Mouse (Mus musculus) lung, postnatal 0 days (tissue): ENCODE measurements around the gene Slc17a6. TPM values are rescaled to one million over a fixed set of nuclear protein-coding genes. Genes with fewer than 3 reads are reported as not detected.

Experiments
- ATAC-seq: fragments of 200-750 bp; cut with Nextera tagmentation; 2 replicates; pipeline ENCODE4 v1.8.0; 2017; ENCODE audit warnings: moderate library complexity
- DNase-seq: peaks from one replicate; pipeline ENCODE4 v3.0.0-alpha.2; 2016; ENCODE audit warnings: low spot score
- H3K27ac ChIP-seq: fragments of 300-500 bp; sonication (generic); 2 replicates; pipeline ENCODE4 v1.5.1; 2014; ENCODE audit warnings: antibody characterized with exemption, mild to moderate bottlenecking, low read length, mixed read lengths
- H3K27me3 ChIP-seq: fragments of 300-500 bp; sonication (generic); replicated peaks from 2 replicates; pipeline ENCODE4 v1.6.1; 2014; ENCODE audit warnings: low read length, mixed read lengths; ENCODE audit not compliant: insufficient read depth
- H3K36me3 ChIP-seq: fragments of 300-500 bp; sonication (generic); 2 replicates; pipeline ENCODE4 v1.6.1; 2014; ENCODE audit warnings: low read length, mixed read lengths; ENCODE audit not compliant: insufficient read depth
- H3K4me1 ChIP-seq: fragments of 300-500 bp; sonication (generic); 2 replicates; pipeline ENCODE4 v1.6.1; 2014; ENCODE audit warnings: antibody characterized with exemption, low read depth, low read length, mixed read lengths; ENCODE audit not compliant: insufficient read depth
- H3K4me2 ChIP-seq: fragments of 300-500 bp; sonication (generic); replicated peaks from 2 replicates; pipeline ENCODE4 v1.6.1; 2014; ENCODE audit warnings: low read depth, mild to moderate bottlenecking, low read length, moderate library complexity, mixed read lengths
- H3K4me3 ChIP-seq: fragments of 300-500 bp; sonication (generic); 2 replicates; pipeline ENCODE4 v1.5.1; 2014; ENCODE audit warnings: low read depth, low read length
- H3K9ac ChIP-seq: fragments of 300-500 bp; sonication (generic); replicated peaks from 2 replicates; pipeline ENCODE4 v1.6.1; 2014; ENCODE audit warnings: low read depth, mild to moderate bottlenecking
- H3K9me3 ChIP-seq: fragments of 300-500 bp; sonication (generic); 2 replicates; pipeline ENCODE4 v1.6.1; 2016; ENCODE audit warnings: low read length, mixed read lengths
- CTCF ChIP-seq: IDR thresholded peaks from 2 replicates; pipeline ENCODE4 v1.5.1; 2016; ENCODE audit warnings: antibody characterized with exemption, mild to moderate bottlenecking
- EP300 ChIP-seq: IDR thresholded peaks from 2 replicates; pipeline ENCODE4 v1.6.1; 2016; ENCODE audit warnings: antibody characterized with exemption, mild to moderate bottlenecking, control low read depth
- WGBS: fragments of 180-500 bp; shearing (Covaris S2); extraction: QIAGEN DNeasy Blood & Tissue Kit; methylation state at CpG from one replicate; pipeline ENCODE4 v1.1.7; 2014; 5-methylcytosine and 5-hydroxymethylcytosine counted together
- polyA plus RNA-seq: library from polyadenylated mRNA; unstranded; fragments of >200 nt; fragmentation: Nextera tagmentation; extraction: Ambion mirVana; gene quantifications from 2 replicates; pipeline ENCODE4 v1.2.1, GENCODE M21; 2015

Slc17a6 gene
- polyA plus RNA-seq, 1 experiment from 2014 or later: not detected

DNA sequence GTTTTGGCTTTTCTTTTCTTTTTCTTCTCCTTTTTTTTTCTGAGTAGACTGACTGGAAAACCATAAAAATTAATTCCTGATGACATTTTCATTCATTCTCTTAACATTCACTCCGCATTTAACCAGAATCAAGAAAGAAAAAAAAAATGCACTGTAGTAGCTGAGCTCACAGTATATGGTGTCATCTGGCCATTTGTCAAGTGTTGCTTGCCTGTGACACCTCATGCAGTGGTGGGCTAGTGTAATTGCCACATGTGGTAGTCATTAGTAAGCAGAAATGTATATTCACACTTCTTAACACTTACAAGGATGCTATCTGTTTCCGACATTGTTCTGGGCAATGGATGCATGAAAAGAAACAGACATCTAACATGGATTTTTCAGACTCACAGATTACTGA lies 94.0 kb downstream of the Slc17a6 start:
- WGBS: 72% methylated on average over 2 of the region's 2 CpGs
- no peaks in the 10 kb centered on the region for H3K36me3 ChIP-seq

More for the DNA sequence above, 94.0 kb downstream of the Slc17a6 start:
- Histone ChIP-seq H3K4me2 (no peak overlapping the region), H3K27ac (no peak overlapping the region), H3K9me3 (no peaks in the 10 kb centered on the region), H3K4me3 (no peak overlapping the region), H3K4me1 (no peaks in the 10 kb centered on the region), H3K9ac (no peak overlapping the region), H3K27me3 (no peaks in the 10 kb centered on the region)
- DNase-seq (no peak), ATAC-seq (no peak)
- TF ChIP-seq CTCF (no peak), EP300 (no peak)

Other genes starting within 250 kb of the Slc17a6 start
- 0.07 TPM in 2 replicates for gene Ano5, start 111.0 kb upstream of the Slc17a6 start, polyA plus RNA-seq
- gene Gas2, start 240.0 kb downstream of the Slc17a6 start, polyA plus RNA-seq: 4.0 and 4.6 TPM in 2 replicates
- gene Fancf, start 240.3 kb downstream of the Slc17a6 start, polyA plus RNA-seq: 4.6 and 5.1 TPM in 2 replicates